11 mouse cellular contexts compared by ENCODE assay signal in genomic region chr14:97559559-97559958, GRCm38 (mm10).
DNase-seq lines count a peak whose midpoint lies in the region; ATAC-seq and TF ChIP-seq lines count a peak whose summit lies in the region.
"Had no signal": no experiment of that assay in that cellular context is flagged by ENCODE, and none has a peak within 500 bp of the region (broad histone marks: within the 10 kb centered on the region; RNA-seq: fewer than 3 reads in every experiment).

No protein-coding gene starts in this region.

- no peak overlapping the region for H3K9ac ChIP-seq in lung, embryonic 14.5 days
- H3K9ac ChIP-seq in hindbrain, embryonic 14.5 days: no peak overlapping the region
- no peak overlapping the region for H3K9ac ChIP-seq in stomach, postnatal 0 days (ENCODE audit: low read length)

- TF ChIP-seq POLR2A in lung, adult 2 months (IDR thresholded peaks at IDR 0.05; ENCODE audit: borderline replicate concordance, extremely low read depth, low read depth, low read length): no peak

- no peak overlapping the region for H3K4me3 ChIP-seq in lung, embryonic 14.5 days (ENCODE audit: low read depth, low read length)
- no peak overlapping the region for H3K4me3 ChIP-seq in lung, adult 2 months (replicated peaks; ENCODE audit: extremely low read depth, low read depth, low read length)
- no peak overlapping the region for H3K4me3 ChIP-seq in hindbrain, embryonic 14.5 days (replicated peaks; ENCODE audit: low read length)
- no peak overlapping the region for H3K4me3 ChIP-seq in stomach, postnatal 0 days (ENCODE audit: low read depth, low read length)

- H3K27me3 ChIP-seq in lung, embryonic 14.5 days (ENCODE audit: insufficient read depth, low read length): no peaks in the 10 kb centered on the region
- no peaks in the 10 kb centered on the region for H3K27me3 ChIP-seq in hindbrain, embryonic 14.5 days (ENCODE audit: control insufficient read depth, insufficient read depth, low read length)
- no peaks in the 10 kb centered on the region for H3K27me3 ChIP-seq in stomach, postnatal 0 days (ENCODE audit: control insufficient read depth, insufficient read depth, low read length)

- no peaks in the 10 kb centered on the region for H3K9me3 ChIP-seq in lung, embryonic 14.5 days (ENCODE audit: low read depth, low read length)
- H3K9me3 ChIP-seq in hindbrain, embryonic 14.5 days (ENCODE audit: control insufficient read depth, low read length): no peaks in the 10 kb centered on the region
- no peaks in the 10 kb centered on the region for H3K9me3 ChIP-seq in stomach, postnatal 0 days (ENCODE audit: control insufficient read depth, low read length)

- ATAC-seq in lung, embryonic 14.5 days (ENCODE audit: insufficient read depth): peak; percentile 75
- ATAC-seq in hindbrain, embryonic 14.5 days (ENCODE audit: low FRiP score): 0 out of 2 replicates have a peak, but pooled peaks have one; percentile 51
- no peak for ATAC-seq in stomach, postnatal 0 days (ENCODE audit: low FRiP score, low TSS enrichment)
- no peak for ATAC-seq in activated CD4-positive, CD25-positive, alpha-beta regulatory T cell, adult 4 months

- no peak for TF ChIP-seq EP300 in stomach, postnatal 0 days (optimal IDR thresholded peaks at IDR 0.05)

- H3K36me3 ChIP-seq in lung, embryonic 14.5 days (ENCODE audit: insufficient read depth): no peaks in the 10 kb centered on the region
- no peaks in the 10 kb centered on the region for H3K36me3 ChIP-seq in hindbrain, embryonic 14.5 days (replicated peaks; ENCODE audit: control insufficient read depth, insufficient read depth)
- H3K36me3 ChIP-seq in stomach, postnatal 0 days (ENCODE audit: control insufficient read depth, insufficient read depth, low read length): no peaks in the 10 kb centered on the region

- peaks cover 3% of the 10 kb centered on the region; the same call in 1 of the 2 replicates for H3K4me1 ChIP-seq in lung, embryonic 14.5 days (ENCODE audit: insufficient read depth)
- H3K4me1 ChIP-seq in lung, adult 2 months (ENCODE audit: control insufficient read depth, insufficient read depth, low read length): peaks cover 5% of the 10 kb centered on the region; the same call in 1 of the 2 replicates
- H3K4me1 ChIP-seq in hindbrain, embryonic 14.5 days (replicated peaks; ENCODE audit: control insufficient read depth, insufficient read depth, low read length): 0 out of 2 replicates have a peak, but pooled peaks cover 5% of the 10 kb centered on the region
- no peaks in the 10 kb centered on the region for H3K4me1 ChIP-seq in stomach, postnatal 0 days (replicated peaks; ENCODE audit: control insufficient read depth, insufficient read depth)

- H3K4me2 ChIP-seq in lung, embryonic 14.5 days: no peak overlapping the region
- no peak overlapping the region for H3K4me2 ChIP-seq in hindbrain, embryonic 14.5 days (replicated peaks)
- H3K4me2 ChIP-seq in stomach, postnatal 0 days (replicated peaks; ENCODE audit: low read depth): no peak overlapping the region
- H3K4me2 ChIP-seq: liver, embryonic 11.5 days had no signal

- DNase-seq in cerebellum, postnatal 14 days: peak; percentile 3 to 6
- no peak for DNase-seq in cerebellum, adult 11 months
- peak; percentile 69 for DNase-seq in lung, embryonic 14.5 days
- no peak for DNase-seq in lung, adult 2 months
- no peak for DNase-seq in hindbrain, embryonic 14.5 days (ENCODE audit: low spot score)
- no peak for DNase-seq in stomach, postnatal 0 days (ENCODE audit: low spot score)
- DNase-seq in urinary bladder, postnatal 10 days (ENCODE audit: low spot score): no peak
- DNase-seq: B cell, adult 2 months; right cerebral cortex, adult 18-20 months had no signal

- WGBS in lung, embryonic 14.5 days: 6% methylated on average over 1 of the region's 1 CpGs
- 2% methylated on average over 1 of the region's 1 CpGs for WGBS in lung, adult 2 months
- 3% methylated on average over 1 of the region's 1 CpGs for WGBS in hindbrain, embryonic 14.5 days
- WGBS in stomach, postnatal 0 days: 4% methylated on average over 1 of the region's 1 CpGs

- no peak overlapping the region for H3K27ac ChIP-seq in lung, embryonic 14.5 days (ENCODE audit: low read depth)
- H3K27ac ChIP-seq in hindbrain, embryonic 14.5 days: no peak overlapping the region
- H3K27ac ChIP-seq in stomach, postnatal 0 days (replicated peaks): no peak overlapping the region

- no peak for TF ChIP-seq CTCF in lung, embryonic 14.5 days (IDR thresholded peaks at IDR 0.05; ENCODE audit: low read depth)
- TF ChIP-seq CTCF in lung, adult 2 months (IDR thresholded peaks at IDR 0.05; ENCODE audit: insufficient read depth, low read length): no peak
- peak; percentile 56 for TF ChIP-seq CTCF in stomach, postnatal 0 days (IDR thresholded peaks at IDR 0.05; ENCODE audit: low read depth)

Comparison
In these comparisons a context has a peak if more than half of its experiments do, and no peak if none do; other contexts are left out.
1. DNase-seq: peak in cerebellum, postnatal 14 days (2 of 2) and lung, embryonic 14.5 days (single experiment); none in cerebellum, adult 11 months (single experiment), lung, adult 2 months (single experiment), hindbrain, embryonic 14.5 days (single experiment), stomach, postnatal 0 days (single experiment) and urinary bladder, postnatal 10 days (single experiment).
2. ATAC-seq: peak in lung, embryonic 14.5 days (single experiment) and hindbrain, embryonic 14.5 days (single experiment); none in stomach, postnatal 0 days (single experiment) and activated CD4-positive, CD25-positive, alpha-beta regulatory T cell, adult 4 months (single experiment).